Mouse (Mus musculus): ENCODE data around the gene Samm50.

DNA sequence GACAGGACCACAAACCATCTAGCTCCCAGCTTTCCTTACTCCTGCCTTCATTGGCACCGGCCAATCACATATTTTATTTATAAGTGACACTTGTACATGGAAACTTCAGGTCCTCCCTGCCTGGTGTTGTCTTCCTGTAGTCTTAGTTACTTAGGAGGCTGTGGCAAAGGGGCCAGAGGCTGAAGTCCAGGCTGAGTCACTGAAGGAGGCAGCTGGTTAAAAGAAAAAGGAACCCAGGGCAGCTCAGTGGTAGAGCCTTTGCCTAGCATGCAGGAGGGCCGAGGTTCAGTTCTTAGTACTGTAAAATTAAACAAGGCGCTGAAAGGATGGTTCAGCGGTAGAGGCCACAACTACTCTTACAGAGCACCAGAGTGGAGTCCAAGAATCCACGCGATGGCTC, 25.2 kb upstream of the Samm50 start:
- TF ChIP-seq CTCF (conservative IDR thresholded peaks at IDR 0.05; ENCODE audit: low read length) (no peak), POU5F1 (IDR thresholded peaks at IDR 0.05; ENCODE audit: borderline replicate concordance, low read length) (no peak)
